Mouse (Mus musculus) MEL (cell line): Measurements from ENCODE around the gene Lhfpl5.

Source experiments
- CTCF ChIP-seq, 3 experiments: IDR thresholded peaks in 2 of 3; conservative IDR thresholded peaks in 1 of 3; 2 replicates each; pipeline ENCODE4 v1.5.1; 2011 to 2012; ENCODE audit warnings: low read length in 3 of 3, low read depth in 2 of 3, mild to moderate bottlenecking in 2 of 3, improper control_type of control experiment in 1 of 3, inconsistent platforms in 1 of 3, mixed read lengths in 1 of 3, moderate library complexity in 1 of 3; ENCODE audit not compliant: control insufficient read depth in 1 of 3, insufficient read depth in 1 of 3, poor library complexity in 1 of 3, severe bottlenecking in 1 of 3
- EP300 ChIP-seq, 2 experiments: IDR thresholded peaks; 2 replicates each; pipeline ENCODE4 v1.6.1; 2011; ENCODE audit warnings: improper control_type of control experiment in 2 of 2, low read length in 2 of 2, low read depth in 1 of 2, mild to moderate bottlenecking in 1 of 2
- MAX ChIP-seq: IDR thresholded peaks from 2 replicates; pipeline ENCODE4 v1.6.1; 2011; ENCODE audit warnings: low read length, improper control_type of control experiment
- MAZ ChIP-seq: IDR thresholded peaks from 2 replicates; pipeline ENCODE4 v1.6.1; 2012; ENCODE audit warnings: low read depth, mild to moderate bottlenecking, inconsistent platforms, low read length, improper control_type of control experiment
- MXI1 ChIP-seq: IDR thresholded peaks from 2 replicates; pipeline ENCODE4 v1.6.1; 2011; ENCODE audit warnings: mild to moderate bottlenecking, low read depth, low read length, improper control_type of control experiment
- POLR2A ChIP-seq, 2 experiments: IDR thresholded peaks; 2 replicates each; pipeline ENCODE4 v1.6.1; 2011 to 2012; ENCODE audit warnings: low read length in 2 of 2, mild to moderate bottlenecking in 2 of 2, control low read depth in 1 of 2, improper control_type of control experiment in 1 of 2, low read depth in 1 of 2, moderate library complexity in 1 of 2; ENCODE audit not compliant: control insufficient read depth in 1 of 2, insufficient read depth in 1 of 2, poor library complexity in 1 of 2
- POLR2AphosphoS5 ChIP-seq: IDR thresholded peaks from 2 replicates; pipeline ENCODE4 v1.6.1; 2012; ENCODE audit warnings: low read depth, borderline replicate concordance, mild to moderate bottlenecking, inconsistent platforms, low read length, moderate library complexity, mixed read lengths
- SMC3 ChIP-seq: IDR thresholded peaks from 2 replicates; pipeline ENCODE4 v1.6.1; 2011; ENCODE audit warnings: low read depth, low read length, improper control_type of control experiment
- TCF12 ChIP-seq: IDR thresholded peaks from 2 replicates; pipeline ENCODE4 v1.6.1; 2014; ENCODE audit warnings: low read depth, mild to moderate bottlenecking, inconsistent platforms, low read length, improper control_type of control experiment, moderate library complexity
- UBTF ChIP-seq: IDR thresholded peaks from 2 replicates; pipeline ENCODE4 v1.6.1; 2012; ENCODE audit warnings: low read depth, mild to moderate bottlenecking, inconsistent platforms, low read length, improper control_type of control experiment, moderate library complexity, borderline replicate concordance; ENCODE audit not compliant: insufficient read depth
- ZMIZ1 ChIP-seq: IDR thresholded peaks from 2 replicates; pipeline ENCODE4 v1.6.1; 2012; ENCODE audit warnings: low read depth, mild to moderate bottlenecking, inconsistent platforms, low read length, improper control_type of control experiment, moderate library complexity
- ZNF384 ChIP-seq: IDR thresholded peaks from 2 replicates; pipeline ENCODE4 v1.6.1; 2012; ENCODE audit warnings: low read depth, mild to moderate bottlenecking, inconsistent platforms, low read length, improper control_type of control experiment

GRCm38 (mm10) chr17:28617636-28618035, 42.2 kb downstream of the Lhfpl5 start:
- TF ChIP-seq POLR2A (IDR thresholded peaks at IDR 0.05; ENCODE audit: control insufficient read depth in 1 of 2, insufficient read depth in 1 of 2, low read depth in 1 of 2, low read length in 2 of 2, poor library complexity in 1 of 2) (no peak), CTCF (IDR thresholded peaks at IDR 0.05 in 2 of 3, conservative IDR thresholded peaks at IDR 0.05 in 1 of 3; ENCODE audit: control insufficient read depth in 1 of 3, insufficient read depth in 1 of 3, low read depth in 2 of 3, low read length in 3 of 3, poor library complexity in 1 of 3, severe bottlenecking in 1 of 3) (no peak), MAZ (no peak), TCF12 (no peak), POLR2AphosphoS5 (no peak), MXI1 (no peak), MAX (no peak), ZMIZ1 (no peak), UBTF (no peak), ZNF384 (no peak), SMC3 (no peak), EP300 (IDR thresholded peaks at IDR 0.05; ENCODE audit: low read depth in 1 of 2, low read length in 2 of 2) (no peak)
